Comparison of ENCODE assay signal across 8 mouse cellular contexts in the genomic region with DNA sequence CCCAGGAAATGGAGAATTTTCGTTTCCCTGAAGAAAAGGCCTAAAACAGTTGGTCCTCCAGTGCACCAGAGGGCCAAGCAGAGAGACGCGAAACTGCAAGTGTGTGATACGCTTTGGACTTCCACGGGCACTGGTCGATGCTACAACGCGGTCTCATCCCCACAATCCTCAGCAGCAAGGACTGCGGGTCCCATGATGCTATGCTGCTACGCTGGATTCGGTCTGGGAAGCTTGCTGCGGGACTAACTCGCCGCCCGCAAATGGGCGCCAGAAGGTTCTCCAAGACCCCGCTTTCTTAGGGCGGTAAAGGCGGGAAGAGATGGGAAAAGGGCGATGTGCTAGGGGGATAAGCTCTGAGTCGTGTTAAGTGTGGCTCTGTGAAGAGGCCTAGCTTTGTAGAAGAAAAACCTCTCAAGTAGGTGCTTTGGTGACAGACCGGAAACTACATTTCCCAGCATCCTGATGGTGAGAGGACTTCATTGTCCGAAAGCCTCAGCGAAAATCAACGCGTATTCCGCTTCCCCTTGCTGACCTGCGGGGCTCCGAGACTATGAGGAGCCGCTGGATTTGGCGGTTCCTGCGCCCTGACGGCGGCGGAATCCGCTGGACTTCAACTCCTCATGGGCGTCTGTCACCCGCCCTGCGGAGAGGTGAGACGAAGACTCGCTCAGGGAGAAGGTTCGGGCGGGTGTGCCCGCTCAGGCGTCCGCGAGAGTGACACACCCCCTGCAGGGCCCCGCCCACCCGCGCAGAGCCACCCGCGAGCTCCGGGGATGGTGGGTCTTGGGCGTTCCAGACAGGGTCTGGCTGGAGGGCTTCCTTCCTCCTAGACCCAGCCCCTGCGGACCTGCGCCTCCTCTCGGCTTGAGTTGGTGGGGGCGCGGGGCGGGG. TPM values are rescaled to one million over a fixed set of nuclear protein-coding genes. Genes with fewer than 3 reads are reported as not detected.
DNase-seq lines count a peak whose midpoint lies in the region; ATAC-seq and TF ChIP-seq lines count a peak whose summit lies in the region.

A gene (plus strand): TSS at position 164 of the 891 bp plus-strand sequence.

- peak within 1 kb of the TSS; percentile 84 for H3K9ac ChIP-seq in ES-E14 (ENCODE audit: insufficient read depth, low read depth, low read length, poor library complexity, severe bottlenecking)
- H3K9ac ChIP-seq in forebrain, embryonic 16.5 days (replicated peaks; ENCODE audit: low read depth, low read length): peak within 1 kb of the TSS; percentile 67
- peak within 1 kb of the TSS; percentile 72 for H3K9ac ChIP-seq in liver, postnatal 0 days (replicated peaks)
- peak within 1 kb of the TSS; percentile 85 for H3K9ac ChIP-seq in neural tube, embryonic 13.5 days

- DNase-seq in ES-E14 (ENCODE audit: low read depth, low spot score): peak; percentile 87
- peak; percentile 95 for DNase-seq in cerebellum, adult 2 months
- peak; percentile 75 for DNase-seq in heart, postnatal 25 days (ENCODE audit: low spot score)
- peak; percentile 91 for DNase-seq in layer of hippocampus, adult 11-12 months (ENCODE audit: low spot score)
- DNase-seq in liver, postnatal 0 days: peak; percentile 85
- DNase-seq in telencephalon, adult 2 months (ENCODE audit: low read depth, low spot score): peak; percentile 99

- H3K9me3 ChIP-seq in ES-E14 (ENCODE audit: control insufficient read depth, insufficient read depth, low read depth, low read length): no peaks in the 10 kb centered on the region
- H3K9me3 ChIP-seq in forebrain, embryonic 16.5 days (ENCODE audit: control insufficient read depth, low read length): no peaks in the 10 kb centered on the region
- H3K9me3 ChIP-seq in liver, postnatal 0 days (ENCODE audit: low read length): no peaks in the 10 kb centered on the region
- H3K9me3 ChIP-seq in neural tube, embryonic 13.5 days: no peaks in the 10 kb centered on the region

- TF ChIP-seq CTCF in cerebellum, adult 2 months (IDR thresholded peaks at IDR 0.05; ENCODE audit: borderline replicate concordance, insufficient read depth, low read depth, low read length): peak; percentile 88
- peak; percentile 64 for TF ChIP-seq CTCF in liver, postnatal 0 days (IDR thresholded peaks at IDR 0.05; ENCODE audit: low read depth)

- H3K4me3 ChIP-seq in ES-E14 (ENCODE audit: insufficient read depth in 1 of 2, low read depth in 1 of 2, low read length in 2 of 2, poor library complexity in 1 of 2, severe bottlenecking in 1 of 2): peak within 1 kb of the TSS; percentile 83 to 85
- H3K4me3 ChIP-seq in cerebellum, adult 2 months (replicated peaks; ENCODE audit: insufficient read depth, low read depth, low read length): peak within 1 kb of the TSS; percentile 87
- peak within 1 kb of the TSS; percentile 95 for H3K4me3 ChIP-seq in forebrain, embryonic 16.5 days (replicated peaks; ENCODE audit: low read length)
- H3K4me3 ChIP-seq in liver, postnatal 0 days (ENCODE audit: low read depth, low read length): peak within 1 kb of the TSS; percentile 85
- peak within 1 kb of the TSS; percentile 81 for H3K4me3 ChIP-seq in neural tube, embryonic 13.5 days

- H3K4me1 ChIP-seq in ES-E14 (ENCODE audit: control insufficient read depth in 2 of 2, insufficient read depth in 2 of 2, low read length in 2 of 2, poor library complexity in 1 of 2): 0 out of 4 replicates have a peak, but pooled peaks cover 0 to 2% of the 10 kb centered on the region in 2 experiments
- no peaks in the 10 kb centered on the region for H3K4me1 ChIP-seq in cerebellum, adult 2 months (ENCODE audit: control insufficient read depth, insufficient read depth, low read length)
- peaks cover 6% of the 10 kb centered on the region for H3K4me1 ChIP-seq in forebrain, embryonic 16.5 days (replicated peaks; ENCODE audit: control insufficient read depth, insufficient read depth, low read length)
- H3K4me1 ChIP-seq in liver, postnatal 0 days (ENCODE audit: insufficient read depth): peaks cover 12% of the 10 kb centered on the region
- peaks cover 17% of the 10 kb centered on the region for H3K4me1 ChIP-seq in neural tube, embryonic 13.5 days (replicated peaks)

- in situ Hi-C loops in ES-E14 (cut with MboI; ENCODE audit: low sequenced_read_pairs in 2 of 2, unreplicated experiment in 2 of 2): no loop called here

- ATAC-seq in forebrain, embryonic 16.5 days: peak; percentile 97
- peak; percentile 94 for ATAC-seq in liver, postnatal 0 days
- peak; percentile 98 for ATAC-seq in neural tube, embryonic 13.5 days (ENCODE audit: low read depth)

- TF ChIP-seq POLR2A in cerebellum, adult 2 months (IDR thresholded peaks at IDR 0.05; ENCODE audit: borderline replicate concordance, insufficient read depth, low read length): peak; percentile 56; the same call in 1 of the 2 replicates

- intact Hi-C loops in heart, postnatal 25 days (cut with DNase I): loop anchor here (5.0 to 10.0 kb wide), 3 partner anchors 76 to 264 kb away; a partner anchor contains a TSS

- H3K27me3 ChIP-seq in cerebellum, adult 2 months (ENCODE audit: control insufficient read depth, insufficient read depth, low read length): no peaks in the 10 kb centered on the region
- H3K27me3 ChIP-seq in forebrain, embryonic 16.5 days (replicated peaks; ENCODE audit: control insufficient read depth, insufficient read depth, low read length): no peaks in the 10 kb centered on the region
- no peaks in the 10 kb centered on the region for H3K27me3 ChIP-seq in liver, postnatal 0 days (ENCODE audit: insufficient read depth, low read length)
- H3K27me3 ChIP-seq in neural tube, embryonic 13.5 days: no peaks in the 10 kb centered on the region

- TF ChIP-seq EP300 in liver, postnatal 0 days (IDR thresholded peaks at IDR 0.05; ENCODE audit: low read depth): no peak

- under 1% methylated on average over 60 of the region's 60 CpGs for WGBS in cerebellum, adult 2 months
- under 1% methylated on average over 57 of the region's 60 CpGs for WGBS in forebrain, embryonic 16.5 days
- under 1% methylated on average over 59 of the region's 60 CpGs for WGBS in liver, postnatal 0 days (ENCODE audit: insufficient replicate concordance)
- under 1% methylated on average over 60 of the region's 60 CpGs for WGBS in neural tube, embryonic 13.5 days

- H3K27ac ChIP-seq in ES-E14 (ENCODE audit: insufficient read depth, low read depth, low read length, poor library complexity, severe bottlenecking): peak within 1 kb of the TSS; percentile 2; the same call in 1 of the 2 replicates
- peak within 1 kb of the TSS; percentile 95 for H3K27ac ChIP-seq in cerebellum, adult 2 months (ENCODE audit: insufficient read depth, low read length)
- peak within 1 kb of the TSS; percentile 98 for H3K27ac ChIP-seq in forebrain, embryonic 16.5 days (ENCODE audit: low read length)
- peak within 1 kb of the TSS; percentile 91 for H3K27ac ChIP-seq in liver, postnatal 0 days (ENCODE audit: low read depth)
- peak within 1 kb of the TSS; percentile 96 for H3K27ac ChIP-seq in neural tube, embryonic 13.5 days (replicated peaks)

- no peaks in the 10 kb centered on the region for H3K36me3 ChIP-seq in ES-E14 (ENCODE audit: control insufficient read depth, insufficient read depth, low read length, poor library complexity, severe bottlenecking)
- no peaks in the 10 kb centered on the region for H3K36me3 ChIP-seq in forebrain, embryonic 16.5 days (ENCODE audit: control insufficient read depth, insufficient read depth)
- H3K36me3 ChIP-seq in liver, postnatal 0 days (replicated peaks; ENCODE audit: insufficient read depth, low read length): no peaks in the 10 kb centered on the region
- H3K36me3 ChIP-seq in neural tube, embryonic 13.5 days: peaks cover 9% of the 10 kb centered on the region

- peak within 1 kb of the TSS; percentile 59 for H3K4me2 ChIP-seq in forebrain, embryonic 16.5 days (ENCODE audit: low read length)
- H3K4me2 ChIP-seq in liver, postnatal 0 days (ENCODE audit: low read depth, low read length): peak within 1 kb of the TSS; percentile 93
- peak within 1 kb of the TSS; percentile 62 for H3K4me2 ChIP-seq in neural tube, embryonic 13.5 days

TF ChIP-seq in ES-E14, 5 proteins besides CTCF, POLR2A, EP300 and RAD21:
- TF ChIP-seq ZNF384 (IDR thresholded peaks at IDR 0.05; ENCODE audit: low read depth, low read length) (no peak), CHD2 (IDR thresholded peaks at IDR 0.05; ENCODE audit: low read depth, low read length) (peak; percentile 71; the same call in 1 of the 2 replicates), ZC3H11A (IDR thresholded peaks at IDR 0.05; ENCODE audit: borderline replicate concordance, low read depth, low read length) (no peak), MAFK (IDR thresholded peaks at IDR 0.05; ENCODE audit: insufficient read depth, low read depth, low read length) (no peak), HCFC1 (IDR thresholded peaks at IDR 0.05; ENCODE audit: borderline replicate concordance, insufficient read depth, low read length) (peak; percentile 98)

RNA-seq across cellular contexts. Expression of the gene that starts here (rescaled TPM):
- 13.8 and 16.9 TPM in 2 replicates for total RNA-seq in ES-E14 (2012; rRNA removed)
- polyA plus RNA-seq in cerebellum, adult 2 months (2012; rRNA removed): 21.0 and 22.0 TPM in 2 replicates
- 56.2 and 65.1 TPM in 2 replicates for polyA plus RNA-seq in forebrain, embryonic 16.5 days (2015; fragmentation: Nextera tagmentation; extraction: Ambion mirVana)
- total RNA-seq in heart, postnatal 25 days (2021): 10 to 100 TPM; 34.2 to 35.3 TPM
- polyA plus RNA-seq in liver, postnatal 0 days (2015; fragmentation: Nextera tagmentation; extraction: Ambion mirVana): 13.3 and 15.4 TPM in 2 replicates
- polyA plus RNA-seq in neural tube, embryonic 13.5 days (2015; fragmentation: Nextera tagmentation; extraction: Ambion mirVana): 66.2 and 70.1 TPM in 2 replicates

Comparison
In these comparisons a context has a peak if more than half of its experiments do, and no peak if none do; other contexts are left out.
1. Peak in every context shown above with its lines: DNase-seq, ATAC-seq, H3K4me3 ChIP-seq and H3K27ac ChIP-seq.
2. H3K27ac ChIP-seq: peak in every context shown above with its lines; median percentile 98 in forebrain, embryonic 16.5 days; 96 in neural tube, embryonic 13.5 days; 95 in cerebellum, adult 2 months; 91 in liver, postnatal 0 days; 2 in ES-E14.